Mouse (Mus musculus) ES-E14 (cell line): ENCODE measurements around the gene Plch1. TPM values are rescaled to one million over a fixed set of nuclear protein-coding genes. Genes with fewer than 3 reads are reported as not detected.

ENCODE experiments used
- DNase-seq: peaks from one replicate; pipeline ENCODE4 v3.0.0-alpha.2; 2013; ENCODE audit warnings: low read depth, low spot score
- H3K27ac ChIP-seq: 2 replicates; pipeline ENCODE4 v1.5.1; 2012; ENCODE audit warnings: low read depth, mild to moderate bottlenecking, low read length, moderate library complexity, mixed read lengths; ENCODE audit not compliant: poor library complexity, insufficient read depth, severe bottlenecking
- H3K36me3 ChIP-seq: 2 replicates; pipeline ENCODE4 v1.6.1; 2012; ENCODE audit warnings: mild to moderate bottlenecking, low read length, moderate library complexity, mixed read lengths; ENCODE audit not compliant: control insufficient read depth, poor library complexity, insufficient read depth, severe bottlenecking
- H3K4me1 ChIP-seq, 2 experiments: fragments of 150-350 bp in 1 of 2; sonication (generic) in 1 of 2; 2 replicates each; pipeline ENCODE4 v1.6.1; 2012; ENCODE audit warnings: low read length in 2 of 2, mild to moderate bottlenecking in 1 of 2, mixed read lengths in 1 of 2; ENCODE audit not compliant: control insufficient read depth in 2 of 2, insufficient read depth in 2 of 2, poor library complexity in 1 of 2
- H3K4me3 ChIP-seq, 2 experiments: fragments of 150-350 bp in 1 of 2; sonication (generic) in 1 of 2; 2 replicates each; pipeline ENCODE4 v1.5.1; 2012; ENCODE audit warnings: low read length in 2 of 2, low read depth in 1 of 2, mild to moderate bottlenecking in 1 of 2, mixed read lengths in 1 of 2; ENCODE audit not compliant: insufficient read depth in 1 of 2, poor library complexity in 1 of 2, severe bottlenecking in 1 of 2
- H3K9ac ChIP-seq: 2 replicates; pipeline ENCODE4 v1.6.1; 2012; ENCODE audit warnings: low read depth, mild to moderate bottlenecking, low read length, mixed read lengths; ENCODE audit not compliant: poor library complexity, insufficient read depth, severe bottlenecking
- H3K9me3 ChIP-seq: fragments of 150-350 bp; sonication (generic); 2 replicates; pipeline ENCODE4 v1.6.1; 2012; ENCODE audit warnings: low read depth, mild to moderate bottlenecking, low read length; ENCODE audit not compliant: control insufficient read depth, insufficient read depth
- CHD2 ChIP-seq: IDR thresholded peaks from 2 replicates; pipeline ENCODE4 v1.6.1; 2014; ENCODE audit warnings: mild to moderate bottlenecking, low read depth, low read length, inconsistent platforms
- HCFC1 ChIP-seq: IDR thresholded peaks from 2 replicates; pipeline ENCODE4 v1.6.1; 2012; ENCODE audit warnings: low read length, inconsistent platforms, borderline replicate concordance; ENCODE audit not compliant: insufficient read depth
- MAFK ChIP-seq: IDR thresholded peaks from 2 replicates; pipeline ENCODE4 v1.6.1; 2014; ENCODE audit warnings: mild to moderate bottlenecking, low read depth, low read length, inconsistent platforms; ENCODE audit not compliant: insufficient read depth
- ZC3H11A ChIP-seq: IDR thresholded peaks from 2 replicates; pipeline ENCODE4 v1.6.1; 2012; ENCODE audit warnings: low read depth, mild to moderate bottlenecking, inconsistent platforms, low read length, borderline replicate concordance
- ZNF384 ChIP-seq: IDR thresholded peaks from 2 replicates; pipeline ENCODE4 v1.6.1; 2012; ENCODE audit warnings: low read depth, low read length, inconsistent platforms
- in situ Hi-C, 2 experiments: fragments of 600-800 bp; cut with MboI; formaldehyde crosslinking; loops; one replicate each; pipeline ENCODE4 v1.15.1; 2025; ENCODE audit warnings: low sequenced_read_pairs in 2 of 2, inconsistent platforms in 1 of 2; ENCODE audit not compliant: unreplicated experiment in 2 of 2
- total RNA-seq: library from RNA; depleted of rRNA; stranded (reverse); fragments of 300-350 nt; gene quantifications from 2 replicates; pipeline ENCODE4 v1.2.3, GENCODE M21; 2012

The Plch1 gene
- total RNA-seq, 1 experiment: 3.9 TPM

- DNase-seq: no peak
- Histone ChIP-seq H3K4me3 (no peak overlapping the region), H3K27ac (no peak overlapping the region), H3K9ac (no peak overlapping the region), H3K36me3 (no peaks in the 10 kb centered on the region), H3K9me3 (no peaks in the 10 kb centered on the region), H3K4me1 (no peaks in the 10 kb centered on the region)
- in situ Hi-C loops: no loop called here
- no peak for TF ChIP-seq CHD2
- TF ChIP-seq MAFK: no peak
- no peak for TF ChIP-seq HCFC1
- no peak for TF ChIP-seq ZNF384
- no peak for TF ChIP-seq ZC3H11A
Measured at GRCm38 (mm10) chr3:63805496-63805895, 93.8 kb downstream of the Plch1 start.

GRCm38 (mm10) chr3:63800685-63801084 is 98.6 kb downstream of the Plch1 start:
- Histone ChIP-seq H3K4me1 (no peaks in the 10 kb centered on the region), H3K36me3 (no peaks in the 10 kb centered on the region), H3K27ac (no peak overlapping the region), H3K9ac (no peak overlapping the region), H3K9me3 (no peaks in the 10 kb centered on the region), H3K4me3 (no peak overlapping the region)
- TF ChIP-seq ZC3H11A: no peak
- TF ChIP-seq ZNF384: no peak
- no peak for TF ChIP-seq CHD2
- no peak for TF ChIP-seq HCFC1
- no peak for TF ChIP-seq MAFK
- no peak for DNase-seq
- in situ Hi-C loops: no loop called here

- Histone ChIP-seq H3K36me3 (no peaks in the 10 kb centered on the region), H3K9ac (no peak overlapping the region), H3K4me3 (no peak overlapping the region), H3K4me1 (no peaks in the 10 kb centered on the region), H3K9me3 (no peaks in the 10 kb centered on the region), H3K27ac (no peak overlapping the region)
- TF ChIP-seq ZNF384: no peak
- TF ChIP-seq CHD2: no peak
- no peak for TF ChIP-seq HCFC1
- no peak for TF ChIP-seq MAFK
- TF ChIP-seq ZC3H11A: no peak
- in situ Hi-C loops: no loop called here
- no peak for DNase-seq
Measured at GRCm38 (mm10) chr3:63786805-63787365, 112.4 kb downstream of the Plch1 start.

GRCm38 (mm10) chr3:63772617-63773305 is 126.5 kb downstream of the Plch1 start:
- Histone ChIP-seq H3K4me1 (no peaks in the 10 kb centered on the region), H3K9me3 (no peaks in the 10 kb centered on the region), H3K9ac (no peak overlapping the region), H3K36me3 (no peaks in the 10 kb centered on the region), H3K4me3 (no peak overlapping the region), H3K27ac (no peak overlapping the region)
- no peak for DNase-seq
- TF ChIP-seq HCFC1: no peak
- no peak for TF ChIP-seq ZNF384
- no peak for TF ChIP-seq ZC3H11A
- TF ChIP-seq MAFK: no peak
- no peak for TF ChIP-seq CHD2
- in situ Hi-C loops: no loop called here
